Mouse (Mus musculus): ENCODE results near the gene Zbtb20.

- TF ChIP-seq CTCF (IDR thresholded peaks at IDR 0.05; ENCODE audit: extremely low read depth, insufficient read length, insufficient replicate concordance, low read depth, low read length) (no peak), POLR2A (IDR thresholded peaks at IDR 0.05; ENCODE audit: low read depth, low read length) (no peak)
Observed at GRCm38 (mm10) chr16:43654269-43654668, 778.6 kb downstream of the Zbtb20 start.

Data from small intestine, adult 2 months (tissue).